Mouse (Mus musculus): ENCODE measurements around the gene Serpina6. TPM values are rescaled to one million over a fixed set of nuclear protein-coding genes. Genes with fewer than 3 reads are reported as not detected.
"Not testable (repeated sequence)": the region's sequence is repeated elsewhere in the genome, so short reads cannot be mapped to it uniquely, and the experiment has no call there.

Gene Serpina6
- polyA plus RNA-seq, 1 experiment from 2014 or later: not detected

DNA sequence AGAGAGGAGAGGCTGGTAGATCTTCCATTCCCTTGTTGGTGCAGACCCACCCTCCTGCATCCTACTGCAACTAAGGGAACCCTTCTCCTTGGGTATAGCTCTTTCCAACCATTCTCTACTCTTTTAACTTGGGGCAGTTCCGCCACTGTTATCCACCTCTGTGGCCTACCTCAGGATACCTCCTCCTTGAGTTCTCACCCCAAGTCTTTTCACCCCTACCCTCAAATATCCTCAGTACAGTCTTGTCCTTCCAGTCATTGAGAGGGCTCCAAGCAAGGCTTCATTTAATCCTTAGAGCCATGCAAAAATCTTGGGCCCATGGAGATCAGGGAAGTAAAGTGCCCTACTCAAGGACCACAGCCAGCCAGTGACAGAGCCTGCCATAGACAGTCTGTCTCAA, 19.0 kb upstream of the Serpina6 start, which contains the start of gene Serpina16:
Serpina16 (minus strand) TSS at position 101 of the 400 bp plus-strand sequence.
- WGBS: 95% methylated on average over 1 of the region's 1 CpGs
- DNase-seq (ENCODE audit: low spot score): no peak
- no peaks in the 10 kb centered on the region for H3K4me1 ChIP-seq
- no peak within 1 kb of the TSS for H3K4me3 ChIP-seq
- H3K27me3 ChIP-seq (ENCODE audit: low read depth, poor library complexity, severe bottlenecking): no peaks in the 10 kb centered on the region
- no peaks in the 10 kb centered on the region for H3K9me3 ChIP-seq (replicated peaks)
- no peaks in the 10 kb centered on the region for H3K36me3 ChIP-seq
- H3K27ac ChIP-seq: no peak within 1 kb of the TSS

GRCm38 (mm10) chr12:103673179-103673578, 16.2 kb upstream of the Serpina6 start:
- WGBS: 90% methylated on average over 2 of the region's 2 CpGs
- no peaks in the 10 kb centered on the region for H3K4me1 ChIP-seq
- H3K9me3 ChIP-seq (replicated peaks): no peaks in the 10 kb centered on the region
- H3K4me3 ChIP-seq: no peak overlapping the region
- H3K36me3 ChIP-seq: no peaks in the 10 kb centered on the region
- H3K27me3 ChIP-seq (ENCODE audit: low read depth, poor library complexity, severe bottlenecking): no peaks in the 10 kb centered on the region
- H3K27ac ChIP-seq: no peak overlapping the region
- DNase-seq (ENCODE audit: low spot score): no peak

DNA sequence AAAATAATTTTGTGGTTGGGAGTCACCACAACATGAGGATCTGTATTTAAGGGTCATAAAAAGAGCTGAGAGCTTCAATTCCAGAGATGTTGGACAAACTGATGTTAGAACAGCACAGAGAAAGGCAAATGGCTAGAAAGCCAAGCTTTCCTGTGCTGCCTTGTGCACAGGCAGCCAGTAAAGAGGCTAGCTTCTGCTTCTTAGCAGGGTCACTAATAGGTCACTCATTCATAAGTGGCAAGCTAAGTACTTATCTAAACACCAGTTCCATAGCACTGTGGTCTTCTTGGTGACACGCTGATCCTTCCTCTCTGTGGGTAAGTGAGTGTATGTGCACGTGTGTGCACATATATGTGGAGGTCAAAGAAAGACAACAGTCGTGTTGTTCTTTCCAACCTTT, 14.5 kb upstream of the Serpina6 start:
- WGBS: 87% methylated on average over 3 of the region's 3 CpGs
- no peaks in the 10 kb centered on the region for H3K27me3 ChIP-seq (ENCODE audit: low read depth, poor library complexity, severe bottlenecking)

GRCm38 (mm10) chr12:103670964-103671363, 14.0 kb upstream of the Serpina6 start:
- Histone ChIP-seq H3K9me3 (replicated peaks) (no peaks in the 10 kb centered on the region), H3K27me3 (ENCODE audit: low read depth, poor library complexity, severe bottlenecking) (no peaks in the 10 kb centered on the region), H3K4me1 (no peaks in the 10 kb centered on the region), H3K36me3 (no peaks in the 10 kb centered on the region), H3K27ac (no peak overlapping the region), H3K4me3 (no peak overlapping the region)
- WGBS: 74% methylated on average over 2 of the region's 2 CpGs
- no peak for DNase-seq (ENCODE audit: low spot score)

More for the DNA sequence above, 14.5 kb upstream of the Serpina6 start:
- H3K4me1 ChIP-seq: no peaks in the 10 kb centered on the region
- DNase-seq (ENCODE audit: low spot score): no peak
- H3K27ac ChIP-seq: no peak overlapping the region
- no peaks in the 10 kb centered on the region for H3K36me3 ChIP-seq
- H3K9me3 ChIP-seq (replicated peaks): no peaks in the 10 kb centered on the region
- no peak overlapping the region for H3K4me3 ChIP-seq

- H3K4me1 ChIP-seq: no peaks in the 10 kb centered on the region
- no peaks in the 10 kb centered on the region for H3K36me3 ChIP-seq
- H3K27me3 ChIP-seq (ENCODE audit: low read depth, poor library complexity, severe bottlenecking): no peaks in the 10 kb centered on the region
- H3K9me3 ChIP-seq (replicated peaks): no peaks in the 10 kb centered on the region
- H3K27ac ChIP-seq: no peak overlapping the region
- 90% methylated on average over 5 of the region's 5 CpGs for WGBS
- H3K4me3 ChIP-seq: no peak overlapping the region
- no peak for DNase-seq (ENCODE audit: low spot score)
Observed at GRCm38 (mm10) chr12:103670344-103670743, 13.3 kb upstream of the Serpina6 start.

DNA sequence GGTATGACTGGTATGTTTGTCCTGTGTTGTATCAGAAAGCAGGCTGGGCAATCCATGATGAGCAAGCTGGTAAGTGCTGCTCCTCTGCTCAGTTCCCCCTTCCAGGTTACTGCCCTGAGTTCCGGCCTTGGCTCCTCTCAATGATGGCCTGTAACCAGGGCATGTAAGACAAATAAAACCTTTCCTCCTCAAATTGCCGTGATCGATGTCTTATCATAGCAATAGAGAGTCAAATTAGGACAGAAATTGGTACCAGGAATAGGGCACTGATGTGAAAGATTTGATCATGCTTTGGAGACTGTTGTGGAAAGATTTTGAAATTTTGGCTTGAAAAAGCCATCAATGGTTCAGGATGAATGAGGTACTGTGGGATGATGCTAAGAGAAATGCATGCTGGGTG, 8.3 kb upstream of the Serpina6 start:
- no peak overlapping the region for H3K4me3 ChIP-seq
- H3K9me3 ChIP-seq (replicated peaks): no peaks in the 10 kb centered on the region
- no peaks in the 10 kb centered on the region for H3K4me1 ChIP-seq
- H3K27ac ChIP-seq: no peak overlapping the region
- WGBS: 92% methylated on average over 3 of the region's 3 CpGs
- H3K36me3 ChIP-seq: no peaks in the 10 kb centered on the region
- no peak for DNase-seq (ENCODE audit: low spot score)
- no peaks in the 10 kb centered on the region for H3K27me3 ChIP-seq (ENCODE audit: low read depth, poor library complexity, severe bottlenecking)

- not testable (repeated sequence) for H3K4me3 ChIP-seq
Observed at GRCm38 (mm10) chr12:103662053-103662452, 5.0 kb upstream of the Serpina6 start.

GRCm38 (mm10) chr12:103660076-103660475, 3.1 kb upstream of the Serpina6 start:
- WGBS: 87% methylated on average over 5 of the region's 5 CpGs
- Histone ChIP-seq H3K4me1 (no peaks in the 10 kb centered on the region), H3K9me3 (replicated peaks) (no peaks in the 10 kb centered on the region), H3K4me3 (no peak overlapping the region), H3K27ac (no peak overlapping the region), H3K27me3 (ENCODE audit: low read depth, poor library complexity, severe bottlenecking) (no peaks in the 10 kb centered on the region), H3K36me3 (no peaks in the 10 kb centered on the region)
- DNase-seq (ENCODE audit: low spot score): no peak

More at GRCm38 (mm10) chr12:103662053-103662452, 5.0 kb upstream of the Serpina6 start:
- not testable (repeated sequence) for H3K27me3 ChIP-seq (ENCODE audit: low read depth, poor library complexity, severe bottlenecking); H3K4me1 ChIP-seq; H3K36me3 ChIP-seq; H3K27ac ChIP-seq; H3K9me3 ChIP-seq (replicated peaks); DNase-seq (ENCODE audit: low spot score)

- no peaks in the 10 kb centered on the region for H3K36me3 ChIP-seq
- no peak for DNase-seq (ENCODE audit: low spot score)
- H3K9me3 ChIP-seq (replicated peaks): no peaks in the 10 kb centered on the region
- 91% methylated on average over 2 of the region's 2 CpGs for WGBS
- H3K4me3 ChIP-seq: no peak overlapping the region
- no peak overlapping the region for H3K27ac ChIP-seq
- H3K27me3 ChIP-seq (ENCODE audit: low read depth, poor library complexity, severe bottlenecking): no peaks in the 10 kb centered on the region
- H3K4me1 ChIP-seq: no peaks in the 10 kb centered on the region
Observed at GRCm38 (mm10) chr12:103659171-103659570, 2.2 kb upstream of the Serpina6 start.

DNA sequence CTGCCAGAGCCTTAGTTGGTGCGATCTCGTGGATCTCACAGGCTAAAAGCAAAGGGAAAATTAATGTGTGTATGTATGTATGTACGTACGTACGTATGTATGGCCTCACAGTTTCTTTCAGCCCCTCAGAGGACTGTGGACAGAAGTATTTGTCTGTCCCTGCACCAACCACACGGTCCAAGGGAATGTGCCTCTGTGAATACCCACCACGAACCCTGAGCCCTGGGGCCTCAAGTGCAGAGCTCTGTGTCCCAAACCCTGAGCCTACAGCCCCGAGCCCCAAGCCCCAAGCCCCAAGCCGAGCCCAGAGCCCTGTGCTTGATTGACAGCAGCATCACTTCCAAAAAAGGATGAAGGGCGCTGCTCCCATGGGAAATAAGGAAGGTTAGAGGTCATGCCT, 979 bp upstream of the Serpina6 start:
- no peaks in the 10 kb centered on the region for H3K9me3 ChIP-seq (replicated peaks)
- DNase-seq (ENCODE audit: low spot score): no peak
- no peaks in the 10 kb centered on the region for H3K36me3 ChIP-seq
- H3K4me1 ChIP-seq: no peaks in the 10 kb centered on the region
- no peak overlapping the region for H3K4me3 ChIP-seq
- H3K27ac ChIP-seq: no peak overlapping the region
- WGBS: 89% methylated on average over 10 of the region's 10 CpGs
- no peaks in the 10 kb centered on the region for H3K27me3 ChIP-seq (ENCODE audit: low read depth, poor library complexity, severe bottlenecking)

DNA sequence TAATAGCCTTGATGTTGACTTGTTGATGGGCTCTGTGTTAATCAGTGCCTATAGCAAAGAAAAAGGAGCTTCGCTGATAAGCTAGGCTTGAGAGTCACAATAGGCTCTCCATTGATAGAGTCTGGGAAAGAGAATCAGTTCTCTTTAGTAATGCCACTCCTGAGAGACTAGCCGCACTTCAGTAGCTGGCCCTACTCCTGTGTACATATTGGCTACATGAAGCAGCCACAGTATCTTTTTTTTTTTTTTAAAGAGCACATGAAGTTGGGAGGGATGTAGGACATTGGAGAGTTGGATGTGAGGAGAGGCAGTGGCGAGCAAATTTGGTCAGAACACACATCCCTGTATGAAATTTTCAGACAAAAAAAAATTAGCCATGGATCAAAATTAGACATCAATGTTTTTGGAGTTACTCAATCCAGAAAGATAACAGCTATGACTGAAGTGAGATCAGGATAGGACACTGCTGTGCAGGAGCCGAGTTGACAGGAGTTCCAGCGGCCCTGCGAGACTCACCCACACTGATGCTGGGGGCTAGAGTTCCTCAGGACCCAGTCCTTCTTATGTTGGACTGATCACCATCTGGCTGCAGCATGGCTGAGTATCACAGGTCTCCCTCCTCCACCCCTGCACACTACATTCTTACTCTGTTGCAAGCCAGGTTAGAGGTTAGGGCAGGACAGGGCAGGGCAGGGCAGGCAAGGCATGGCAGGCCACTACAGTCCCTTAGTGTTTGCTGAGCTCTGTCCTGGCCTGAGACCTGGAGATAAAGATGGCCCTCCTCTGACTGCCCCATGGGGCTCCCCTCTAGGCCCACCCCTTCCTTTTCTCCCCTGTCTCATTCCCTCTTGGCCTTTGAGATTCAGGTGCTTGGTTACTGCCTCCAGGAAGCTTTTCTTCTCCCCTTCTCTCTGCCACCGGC, 1.6 kb downstream of the Serpina6 start:
- Histone ChIP-seq H3K4me1 (no peaks in the 10 kb centered on the region), H3K27me3 (ENCODE audit: low read depth, poor library complexity, severe bottlenecking) (no peaks in the 10 kb centered on the region), H3K36me3 (no peaks in the 10 kb centered on the region), H3K27ac (no peak overlapping the region), H3K9me3 (replicated peaks) (no peaks in the 10 kb centered on the region), H3K4me3 (no peak overlapping the region)
- 86% methylated on average over 7 of the region's 7 CpGs for WGBS
- DNase-seq (ENCODE audit: low spot score): no peak

DNA sequence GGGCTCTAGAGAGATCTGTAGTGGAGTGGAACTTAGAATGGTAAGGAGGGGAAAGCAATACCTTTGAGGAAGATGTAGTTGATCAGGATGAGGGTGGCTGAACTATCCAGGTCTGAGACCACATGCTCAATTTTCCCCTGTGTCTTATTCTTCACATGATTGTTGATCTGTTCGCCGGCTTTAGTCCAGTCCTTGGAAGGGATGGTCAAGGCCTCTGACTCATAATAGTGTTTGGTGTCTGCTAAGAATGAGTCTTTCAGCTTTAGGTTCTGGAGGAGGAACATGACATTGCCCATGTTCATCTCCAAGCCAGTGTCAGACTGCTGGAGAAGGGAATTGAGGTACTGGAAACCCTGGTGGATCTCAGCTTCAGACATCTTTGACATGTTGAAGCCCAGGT, 3.2 kb downstream of the Serpina6 start:
- Histone ChIP-seq H3K4me3 (no peak overlapping the region), H3K36me3 (no peaks in the 10 kb centered on the region), H3K27me3 (ENCODE audit: low read depth, poor library complexity, severe bottlenecking) (no peaks in the 10 kb centered on the region), H3K9me3 (replicated peaks) (no peaks in the 10 kb centered on the region), H3K27ac (no peak overlapping the region), H3K4me1 (no peaks in the 10 kb centered on the region)
- whole genome bisulfite sequencing: 91% methylated on average over 2 of the region's 2 CpGs
- DNase-seq (ENCODE audit: low spot score): no peak

DNA sequence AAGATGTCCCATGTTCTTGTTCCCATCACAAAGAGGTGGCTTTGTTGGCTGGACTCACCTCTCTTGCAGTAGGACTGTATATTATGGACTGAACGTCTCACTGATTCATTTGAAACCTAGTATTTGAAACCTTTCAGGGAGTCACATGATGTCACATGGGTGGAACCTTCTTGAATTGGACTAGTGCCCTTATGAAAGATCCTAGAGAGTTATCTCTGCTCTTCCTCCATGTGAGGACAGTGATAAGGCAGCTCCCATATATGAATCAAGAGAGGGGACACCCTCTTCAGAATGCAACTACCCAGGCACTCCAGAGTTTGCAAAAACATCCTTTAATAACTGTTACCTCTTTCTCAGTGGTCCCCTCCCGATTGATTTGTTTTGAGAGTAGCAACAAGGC, 10.7 kb downstream of the Serpina6 start:
- Histone ChIP-seq H3K4me3 (no peak overlapping the region), H3K9me3 (replicated peaks) (no peaks in the 10 kb centered on the region), H3K27me3 (ENCODE audit: low read depth, poor library complexity, severe bottlenecking) (no peaks in the 10 kb centered on the region), H3K4me1 (no peaks in the 10 kb centered on the region), H3K36me3 (no peaks in the 10 kb centered on the region), H3K27ac (no peak overlapping the region)
- no peak for DNase-seq (ENCODE audit: low spot score)
- WGBS: 90% methylated on average over 2 of the region's 2 CpGs
